Mouse (Mus musculus): ENCODE data around the gene Zbtb26.

- TF ChIP-seq CTCF (IDR thresholded peaks at IDR 0.05; ENCODE audit: extremely low read depth, insufficient read depth, low read length) (no peak), POLR2A (IDR thresholded peaks at IDR 0.05; ENCODE audit: extremely low read depth, insufficient read depth, low read length) (no peak)
Measured at GRCm38 (mm10) chr2:37421903-37422302, 21.0 kb downstream of the Zbtb26 start.
